Mouse (Mus musculus) MEL (cell line): ENCODE measurements around the gene Adipor2. TPM values are rescaled to one million over a fixed set of nuclear protein-coding genes. Genes with fewer than 3 reads are reported as not detected.

Source experiments
- DNase-seq: peaks from one replicate; pipeline ENCODE4 v3.0.0; 2011; ENCODE audit warnings: low read depth, low spot score
- H3K27ac ChIP-seq: 2 replicates; pipeline ENCODE4 v1.5.1; 2012; ENCODE audit warnings: low read depth, mild to moderate bottlenecking, control low read depth, low read length, moderate library complexity; ENCODE audit not compliant: control insufficient read depth
- H3K27me3 ChIP-seq, 2 experiments: fragments of 150-350 bp in 1 of 2; sonication (generic) in 1 of 2; 2 replicates each; pipeline ENCODE4 v1.6.1; 2012; ENCODE audit warnings: low read length in 2 of 2, mild to moderate bottlenecking in 2 of 2, improper control_type of control experiment in 1 of 2, moderate library complexity in 1 of 2; ENCODE audit not compliant: insufficient read depth in 2 of 2, control insufficient read depth in 1 of 2
- H3K36me3 ChIP-seq, 2 experiments: 2 replicates each; pipeline ENCODE4 v1.6.1; 2012 to 2014; ENCODE audit warnings: low read length in 2 of 2, improper control_type of control experiment in 1 of 2, inconsistent platforms in 1 of 2, mild to moderate bottlenecking in 1 of 2; ENCODE audit not compliant: insufficient read depth in 2 of 2, control insufficient read depth in 1 of 2
- H3K4me1 ChIP-seq, 2 experiments: fragments of 150-350 bp in 1 of 2; sonication (generic) in 1 of 2; 2 replicates each; pipeline ENCODE4 v1.6.1; 2012; ENCODE audit warnings: low read length in 2 of 2, improper control_type of control experiment in 1 of 2, mild to moderate bottlenecking in 1 of 2; ENCODE audit not compliant: insufficient read depth in 2 of 2, control insufficient read depth in 1 of 2
- H3K4me3 ChIP-seq, 2 experiments: fragments of 150-350 bp in 1 of 2; sonication (generic) in 1 of 2; 2 replicates each; pipeline ENCODE4 v1.5.1; 2012; ENCODE audit warnings: low read depth in 2 of 2, low read length in 2 of 2, mild to moderate bottlenecking in 2 of 2, moderate library complexity in 2 of 2, control low read depth in 1 of 2, improper control_type of control experiment in 1 of 2; ENCODE audit not compliant: control insufficient read depth in 1 of 2, insufficient read depth in 1 of 2
- H3K79me2 ChIP-seq: 2 replicates; pipeline ENCODE4 v1.6.1; 2012; ENCODE audit warnings: mild to moderate bottlenecking, low read length, moderate library complexity; ENCODE audit not compliant: control insufficient read depth, poor library complexity, insufficient read depth
- H3K9ac ChIP-seq: 2 replicates; pipeline ENCODE4 v1.6.1; 2012; ENCODE audit warnings: low read depth, mild to moderate bottlenecking, control low read depth, low read length, moderate library complexity; ENCODE audit not compliant: control insufficient read depth, poor library complexity, severe bottlenecking
- H3K9me3 ChIP-seq: fragments of 150-350 bp; sonication (generic); replicated peaks from 2 replicates; pipeline ENCODE4 v1.6.1; 2012; ENCODE audit warnings: mild to moderate bottlenecking, low read length, improper control_type of control experiment, moderate library complexity; ENCODE audit not compliant: insufficient read depth
- BHLHE40 ChIP-seq: IDR thresholded peaks from 2 replicates; pipeline ENCODE4 v1.6.1; 2012; ENCODE audit warnings: low read depth, mild to moderate bottlenecking, inconsistent platforms, low read length, improper control_type of control experiment, borderline replicate concordance
- CHD2 ChIP-seq: IDR thresholded peaks from 2 replicates; pipeline ENCODE4 v1.6.1; 2011; ENCODE audit warnings: low read length, improper control_type of control experiment
- CTCF ChIP-seq, 3 experiments: IDR thresholded peaks in 2 of 3; conservative IDR thresholded peaks in 1 of 3; 2 replicates each; pipeline ENCODE4 v1.5.1; 2011 to 2012; ENCODE audit warnings: low read length in 3 of 3, low read depth in 2 of 3, mild to moderate bottlenecking in 2 of 3, improper control_type of control experiment in 1 of 3, inconsistent platforms in 1 of 3, mixed read lengths in 1 of 3, moderate library complexity in 1 of 3; ENCODE audit not compliant: control insufficient read depth in 1 of 3, insufficient read depth in 1 of 3, poor library complexity in 1 of 3, severe bottlenecking in 1 of 3
- ETS1 ChIP-seq: IDR thresholded peaks from 2 replicates; pipeline ENCODE4 v1.6.1; 2012; ENCODE audit warnings: low read depth, mild to moderate bottlenecking, inconsistent platforms, low read length, improper control_type of control experiment, moderate library complexity
- HCFC1 ChIP-seq: IDR thresholded peaks from 2 replicates; pipeline ENCODE4 v1.6.1; 2012; ENCODE audit warnings: low read depth, mild to moderate bottlenecking, inconsistent platforms, low read length, improper control_type of control experiment, moderate library complexity
- JUND ChIP-seq: IDR thresholded peaks from 2 replicates; pipeline ENCODE4 v1.6.1; 2011; ENCODE audit warnings: low read depth, mild to moderate bottlenecking, improper control_type of control experiment, low read length
- KAT2A ChIP-seq: conservative IDR thresholded peaks from 2 replicates; pipeline ENCODE4 v1.6.1; 2012; ENCODE audit warnings: low read depth, low read length, improper control_type of control experiment, inconsistent platforms
- MAX ChIP-seq: IDR thresholded peaks from 2 replicates; pipeline ENCODE4 v1.6.1; 2011; ENCODE audit warnings: low read length, improper control_type of control experiment
- MYC ChIP-seq: IDR thresholded peaks from 2 replicates; pipeline ENCODE4 v1.6.1; 2011; ENCODE audit warnings: low read depth, mild to moderate bottlenecking, low read length, improper control_type of control experiment, moderate library complexity
- NELFE ChIP-seq: IDR thresholded peaks from 2 replicates; pipeline ENCODE4 v1.6.1; 2011; ENCODE audit warnings: low read depth, low read length, improper control_type of control experiment
- POLR2AphosphoS5 ChIP-seq: IDR thresholded peaks from 2 replicates; pipeline ENCODE4 v1.6.1; 2012; ENCODE audit warnings: low read depth, borderline replicate concordance, mild to moderate bottlenecking, inconsistent platforms, low read length, moderate library complexity, mixed read lengths
- RAD21 ChIP-seq: IDR thresholded peaks from 2 replicates; pipeline ENCODE4 v1.6.1; 2011; ENCODE audit warnings: mild to moderate bottlenecking, low read depth, low read length, improper control_type of control experiment
- SIN3A ChIP-seq: IDR thresholded peaks from 2 replicates; pipeline ENCODE4 v1.6.1; 2012; ENCODE audit warnings: low read length, improper control_type of control experiment, inconsistent platforms
- SMC3 ChIP-seq: IDR thresholded peaks from 2 replicates; pipeline ENCODE4 v1.6.1; 2011; ENCODE audit warnings: low read depth, low read length, improper control_type of control experiment
- TCF12 ChIP-seq: IDR thresholded peaks from 2 replicates; pipeline ENCODE4 v1.6.1; 2014; ENCODE audit warnings: low read depth, mild to moderate bottlenecking, inconsistent platforms, low read length, improper control_type of control experiment, moderate library complexity
- USF1 ChIP-seq: IDR thresholded peaks from 2 replicates; pipeline ENCODE4 v1.6.1; 2014; ENCODE audit warnings: low read depth, mild to moderate bottlenecking, inconsistent platforms, low read length, improper control_type of control experiment, moderate library complexity
- ZC3H11A ChIP-seq: IDR thresholded peaks from 2 replicates; pipeline ENCODE4 v1.6.1; 2012; ENCODE audit warnings: low read depth, mild to moderate bottlenecking, inconsistent platforms, low read length, improper control_type of control experiment
- ZKSCAN1 ChIP-seq: IDR thresholded peaks from 2 replicates; pipeline ENCODE4 v1.6.1; 2012; ENCODE audit warnings: low read depth, mild to moderate bottlenecking, inconsistent platforms, low read length, improper control_type of control experiment, moderate library complexity
- ZNF384 ChIP-seq: IDR thresholded peaks from 2 replicates; pipeline ENCODE4 v1.6.1; 2012; ENCODE audit warnings: low read depth, mild to moderate bottlenecking, inconsistent platforms, low read length, improper control_type of control experiment
- polyA plus RNA-seq, 2 experiments: library from polyadenylated mRNA; stranded (reverse) in 1 of 2; unstranded in 1 of 2; fragments of >175 nt in 1 of 2; fragments of >200 nt in 1 of 2; gene quantifications; 2 replicates each; pipeline versions ENCODE4 v1.2.1 to v1.2.4; 2012; ENCODE audit warnings: low replicate concordance in 2 of 2, low read depth in 1 of 2; ENCODE audit not compliant: insufficient read length in 2 of 2, insufficient read depth in 1 of 2, missing spikeins in 1 of 2
- total RNA-seq: library from RNA; depleted of rRNA; stranded (reverse); fragments of 300-350 nt; gene quantifications from 2 replicates; pipeline ENCODE4 v1.2.3, GENCODE M21; 2012

Gene Adipor2
- total and polyA plus RNA-seq, 3 experiments = 37.6 to 41.3 TPM; not detected in 1

GRCm38 (mm10) chr6:119434394-119434793 is 16.9 kb upstream of the Adipor2 start:
- DNase-seq = no peak
- H3K79me2 ChIP-seq = no peaks in the 10 kb centered on the region

GRCm38 (mm10) chr6:119431751-119432324 is 14.3 kb upstream of the Adipor2 start:
- Histone ChIP-seq H3K36me3 (no peaks in the 10 kb centered on the region), H3K27me3 (no peaks in the 10 kb centered on the region), H3K9ac (no peak overlapping the region), H3K79me2 (no peaks in the 10 kb centered on the region), H3K4me1 (no peaks in the 10 kb centered on the region), H3K9me3 (no peaks in the 10 kb centered on the region), H3K27ac (no peak overlapping the region), H3K4me3 (no peak overlapping the region)
- no peak for TF ChIP-seq RAD21
- no peak for TF ChIP-seq MAX
- TF ChIP-seq BHLHE40 = no peak
- no peak for TF ChIP-seq USF1
- no peak for TF ChIP-seq ZKSCAN1
- no peak for TF ChIP-seq POLR2AphosphoS5
- no peak for DNase-seq

More at GRCm38 (mm10) chr6:119434394-119434793, 16.9 kb upstream of the Adipor2 start:
- H3K27ac ChIP-seq = no peak overlapping the region
- no peak overlapping the region for H3K4me3 ChIP-seq
- H3K4me1 ChIP-seq = no peaks in the 10 kb centered on the region
- no peaks in the 10 kb centered on the region for H3K36me3 ChIP-seq
- H3K9me3 ChIP-seq = no peaks in the 10 kb centered on the region
- no peak overlapping the region for H3K9ac ChIP-seq
- no peak for TF ChIP-seq BHLHE40
- no peak for TF ChIP-seq TCF12
- no peak for TF ChIP-seq SIN3A
- TF ChIP-seq NELFE = no peak
- no peak for TF ChIP-seq JUND
- no peak for TF ChIP-seq ZNF384
- no peak for TF ChIP-seq ETS1
- TF ChIP-seq, all 39 proteins: peak for 0
- H3K27me3 ChIP-seq = peaks cover 0 to 2% of the 10 kb centered on the region in 2 experiments; a peak in 2 of 4 replicates

- no peak overlapping the region for H3K27ac ChIP-seq
- no peak overlapping the region for H3K9ac ChIP-seq
- TF ChIP-seq KAT2A (no peak), SMC3 (peak; percentile 88), CHD2 (no peak), ZC3H11A (peak; percentile 79), ZNF384 (no peak), HCFC1 (no peak), RAD21 (peak; percentile 94), CTCF (IDR thresholded peaks at IDR 0.05 in 2 of 3, conservative IDR thresholded peaks at IDR 0.05 in 1 of 3; ENCODE audit: control insufficient read depth in 1 of 3, insufficient read depth in 1 of 3, low read depth in 2 of 3, low read length in 3 of 3, poor library complexity in 1 of 3, severe bottlenecking in 1 of 3) (peak; percentile 64 to 97 (median 94)), MYC (peak; percentile 45; the same call in 1 of the 2 replicates)
- no peaks in the 10 kb centered on the region for H3K27me3 ChIP-seq
- no peaks in the 10 kb centered on the region for H3K79me2 ChIP-seq
- no peaks in the 10 kb centered on the region for H3K36me3 ChIP-seq
- peak; percentile 74 for DNase-seq
- H3K4me1 ChIP-seq = no peaks in the 10 kb centered on the region
- no peak overlapping the region for H3K4me3 ChIP-seq
- H3K9me3 ChIP-seq = no peaks in the 10 kb centered on the region
Measured at GRCm38 (mm10) chr6:119430508-119430907, 13.0 kb upstream of the Adipor2 start.
